Mouse (Mus musculus) kidney, adult 2 months (tissue): ENCODE measurements around the gene Gm13275. TPM values are rescaled to one million over a fixed set of nuclear protein-coding genes. Genes with fewer than 3 reads are reported as not detected.
"Not testable (repeated sequence)": the region's sequence is repeated elsewhere in the genome, so short reads cannot be mapped to it uniquely, and the experiment has no call there.

Experiments used
- DNase-seq: peaks from one replicate; pipeline ENCODE4 v3.0.0; 2021
- H3K27ac ChIP-seq: fragments of 200-500 bp; 2 replicates; pipeline ENCODE4 v1.5.1; 2012; ENCODE audit warnings: low read depth, low read length, control low read depth, inconsistent platforms; ENCODE audit not compliant: insufficient read depth
- H3K27me3 ChIP-seq: fragments of 200-500 bp; replicated peaks from 2 replicates; pipeline ENCODE4 v1.6.1; 2012; ENCODE audit warnings: mild to moderate bottlenecking, moderate library complexity, low read length, inconsistent platforms; ENCODE audit not compliant: control insufficient read depth, insufficient read depth
- H3K36me3 ChIP-seq: fragments of 200-500 bp; 2 replicates; pipeline ENCODE4 v1.6.1; 2012; ENCODE audit warnings: mild to moderate bottlenecking, moderate library complexity, low read length, inconsistent platforms; ENCODE audit not compliant: control insufficient read depth, insufficient read depth
- H3K4me1 ChIP-seq: fragments of 200-500 bp; 2 replicates; pipeline ENCODE4 v1.6.1; 2011; ENCODE audit warnings: low read length; ENCODE audit not compliant: control insufficient read depth, insufficient read depth
- H3K4me3 ChIP-seq: fragments of 200-500 bp; 2 replicates; pipeline ENCODE4 v1.5.1; 2011; ENCODE audit warnings: mild to moderate bottlenecking, low read depth, low read length, control low read depth; ENCODE audit not compliant: insufficient read depth
- CTCF ChIP-seq: fragments of 200-500 bp; conservative IDR thresholded peaks from 2 replicates; pipeline ENCODE4 v1.5.1; 2011; ENCODE audit warnings: low read depth, mild to moderate bottlenecking, control low read depth, low read length, moderate library complexity, mixed read lengths; ENCODE audit not compliant: insufficient read depth, insufficient read length
- POLR2A ChIP-seq: fragments of 200-500 bp; IDR thresholded peaks from one replicate; pipeline ENCODE4 v1.6.1; 2011; ENCODE audit warnings: low read depth, low read length, control low read depth
- WGBS: fragments of 180-500 bp; shearing (Covaris S2); methylation state at CpG from one replicate; pipeline ENCODE4 v1.1.7; 2018; 5-methylcytosine and 5-hydroxymethylcytosine counted together
- polyA plus RNA-seq: library from polyadenylated mRNA; depleted of rRNA; stranded (reverse); fragments of >200 nt; gene quantifications from 2 replicates; pipeline ENCODE4 v1.2.3, GENCODE M21; 2012

The Gm13275 gene
- polyA plus RNA-seq, 1 experiment = not detected

DNA sequence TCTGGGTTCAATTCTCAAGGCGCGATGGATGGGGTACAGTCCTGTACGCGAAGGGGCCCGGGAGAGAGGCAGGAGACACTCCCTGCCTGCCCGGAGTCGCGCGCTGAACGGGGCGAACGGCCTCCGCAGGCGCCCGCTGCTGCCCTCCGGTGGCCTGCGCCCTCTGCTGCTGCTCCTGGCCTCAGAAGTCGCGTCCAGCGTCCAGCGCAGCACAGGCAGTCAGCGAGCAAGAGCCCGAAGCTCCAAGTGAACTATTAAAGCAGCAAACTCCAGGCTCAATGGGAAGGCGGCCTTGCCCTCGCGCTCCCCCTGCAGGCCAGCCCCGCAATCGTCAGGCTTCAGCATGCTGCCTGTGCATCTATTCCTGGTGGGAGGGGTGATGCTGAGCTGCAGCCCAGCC lies 33.9 kb upstream of the Gm13275 start:
- peak; percentile 90 for DNase-seq
- H3K4me3 ChIP-seq = peak overlapping the region; percentile 48; the same call in 1 of the 2 replicates
- TF ChIP-seq CTCF = peak; percentile 38; the same call in 1 of the 2 replicates
- TF ChIP-seq POLR2A = peak; percentile 52

DNA sequence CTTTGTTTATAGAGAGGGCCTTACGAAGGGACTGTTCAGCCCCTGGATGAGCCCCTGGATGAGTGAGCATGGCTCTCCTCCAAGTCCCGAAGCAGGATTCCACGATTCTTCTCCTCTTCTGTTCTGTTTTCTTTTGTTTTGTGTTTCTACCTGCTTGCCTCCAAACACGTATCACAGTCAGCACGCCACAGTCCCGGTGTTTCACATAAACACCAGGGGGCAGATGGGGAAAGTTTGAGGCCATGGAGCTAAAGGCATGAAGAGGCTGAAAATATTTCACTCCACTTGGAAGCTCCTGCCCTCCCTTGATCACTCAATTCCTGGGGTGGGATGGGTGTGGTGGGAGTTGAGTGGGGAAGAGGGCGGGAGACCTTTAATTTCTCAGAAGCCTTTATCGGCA lies 32.5 kb upstream of the Gm13275 start:
- peak; percentile 60 for DNase-seq
- not testable (repeated sequence) for H3K4me3 ChIP-seq, H3K27ac ChIP-seq, H3K27me3 ChIP-seq, H3K4me1 ChIP-seq, H3K36me3 ChIP-seq
- 62% methylated on average over 6 of the region's 8 CpGs for WGBS

More for the DNA sequence above, 33.9 kb upstream of the Gm13275 start:
- not testable (repeated sequence) for H3K27me3 ChIP-seq, H3K36me3 ChIP-seq, H3K4me1 ChIP-seq
- under 1% methylated on average over 24 of the region's 28 CpGs for WGBS
- H3K27ac ChIP-seq = peak overlapping the region; percentile 81; the same call in 1 of the 2 replicates

DNA sequence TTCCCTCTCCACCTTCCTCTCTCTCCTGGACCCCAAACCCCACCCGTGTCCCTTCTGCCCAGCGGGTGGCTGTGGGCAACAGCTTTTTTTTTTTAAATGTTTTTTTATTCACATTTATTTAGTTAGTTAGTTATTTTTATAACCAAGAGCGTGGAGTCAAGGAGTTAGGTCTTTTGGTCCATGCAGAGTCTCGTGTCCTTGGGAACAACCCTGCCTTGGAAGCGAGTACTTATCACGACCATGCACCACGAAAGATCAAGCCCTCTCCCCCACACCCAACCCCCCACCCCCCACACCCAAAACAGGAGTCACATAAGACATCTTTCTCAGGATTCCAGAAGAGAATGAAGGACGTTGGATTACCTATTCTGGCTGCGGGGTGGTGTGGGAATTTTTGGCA lies 31.9 kb upstream of the Gm13275 start:
- not testable (repeated sequence) for H3K27ac ChIP-seq, H3K4me1 ChIP-seq, H3K36me3 ChIP-seq, H3K4me3 ChIP-seq, H3K27me3 ChIP-seq
- peak; percentile 19 for DNase-seq
- WGBS = 52% methylated on average over 9 of the region's 9 CpGs

DNA sequence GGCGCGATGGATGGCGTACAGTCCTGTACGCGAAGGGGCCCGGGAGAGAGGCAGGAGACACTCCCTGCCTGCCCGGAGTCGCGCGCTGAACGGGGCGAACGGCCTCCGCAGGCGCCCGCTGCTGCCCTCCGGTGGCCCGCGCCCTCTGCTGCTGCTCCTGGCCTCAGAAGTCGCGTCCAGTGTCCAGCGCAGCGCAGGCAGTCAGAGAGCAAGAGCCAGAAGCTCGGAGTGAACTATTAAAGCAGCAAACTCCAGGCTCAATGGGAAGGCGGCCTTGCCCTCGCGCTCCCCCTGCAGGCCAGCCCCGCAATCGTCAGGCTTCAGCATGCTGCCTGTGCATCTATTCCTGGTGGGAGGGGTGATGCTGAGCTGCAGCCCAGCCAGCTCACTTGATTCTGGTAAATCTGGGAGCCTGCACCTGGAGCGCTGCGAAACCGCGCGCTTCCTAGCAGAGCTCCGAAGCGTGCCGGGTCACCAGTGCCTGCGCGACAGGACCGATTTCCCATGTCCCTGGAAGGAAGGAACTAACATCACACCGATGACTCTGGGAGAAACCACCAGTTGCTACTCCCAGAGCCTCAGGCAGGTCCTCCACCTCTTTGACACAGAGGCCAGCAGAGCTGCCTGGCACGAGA lies 30.8 kb upstream of the Gm13275 start:
- H3K4me1 ChIP-seq, H3K36me3 ChIP-seq, H3K27ac ChIP-seq, H3K27me3 ChIP-seq: not testable (repeated sequence)
- DNase-seq = peak; percentile 88
- peak overlapping the region; percentile 28; the same call in 1 of the 2 replicates for H3K4me3 ChIP-seq
- WGBS = 2% methylated on average over 42 of the region's 42 CpGs
- TF ChIP-seq CTCF = 0 out of 2 replicates have a peak, but pooled peaks have one; percentile 38

DNA sequence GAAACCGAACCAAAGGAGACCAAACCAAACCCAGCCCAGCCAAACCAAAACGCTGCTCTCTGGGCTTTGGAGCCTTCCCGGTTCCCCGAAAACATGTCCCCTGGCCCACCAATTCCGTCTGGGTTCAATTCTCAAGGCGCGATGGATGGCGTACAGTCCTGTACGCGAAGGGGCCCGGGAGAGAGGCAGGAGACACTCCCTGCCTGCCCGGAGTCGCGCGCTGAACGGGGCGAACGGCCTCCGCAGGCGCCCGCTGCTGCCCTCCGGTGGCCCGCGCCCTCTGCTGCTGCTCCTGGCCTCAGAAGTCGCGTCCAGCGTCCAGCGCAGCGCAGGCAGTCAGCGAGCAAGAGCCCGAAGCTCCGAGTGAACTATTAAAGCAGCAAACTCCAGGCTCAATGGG lies 20.8 kb upstream of the Gm13275 start, which contains the start of gene Gm13290:
Gene Gm13290, plus strand, starts transcription at position 301 of the 400 bp plus-strand sequence.
- not testable (repeated sequence) for H3K4me3 ChIP-seq, H3K27me3 ChIP-seq, H3K27ac ChIP-seq, DNase-seq, H3K36me3 ChIP-seq, H3K4me1 ChIP-seq
- WGBS = no CpG with 5 or more reads among the region's 32 CpGs

DNA sequence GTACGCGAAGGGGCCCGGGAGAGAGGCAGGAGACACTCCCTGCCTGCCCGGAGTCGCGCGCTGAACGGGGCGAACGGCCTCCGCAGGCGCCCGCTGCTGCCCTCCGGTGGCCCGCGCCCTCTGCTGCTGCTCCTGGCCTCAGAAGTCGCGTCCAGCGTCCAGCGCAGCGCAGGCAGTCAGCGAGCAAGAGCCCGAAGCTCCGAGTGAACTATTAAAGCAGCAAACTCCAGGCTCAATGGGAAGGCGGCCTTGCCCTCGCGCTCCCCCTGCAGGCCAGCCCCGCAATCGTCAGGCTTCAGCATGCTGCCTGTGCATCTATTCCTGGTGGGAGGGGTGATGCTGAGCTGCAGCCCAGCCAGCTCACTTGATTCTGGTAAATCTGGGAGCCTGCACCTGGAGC lies 17.7 kb upstream of the Gm13275 start, which contains the start of gene Gm13289:
Gene Gm13289, plus strand, starts transcription at position 301 of the 400 bp plus-strand sequence.
- H3K36me3 ChIP-seq, H3K27me3 ChIP-seq, H3K4me3 ChIP-seq, H3K4me1 ChIP-seq, DNase-seq, H3K27ac ChIP-seq: not testable (repeated sequence)
- no CpG with 5 or more reads among the region's 29 CpGs for WGBS

DNA sequence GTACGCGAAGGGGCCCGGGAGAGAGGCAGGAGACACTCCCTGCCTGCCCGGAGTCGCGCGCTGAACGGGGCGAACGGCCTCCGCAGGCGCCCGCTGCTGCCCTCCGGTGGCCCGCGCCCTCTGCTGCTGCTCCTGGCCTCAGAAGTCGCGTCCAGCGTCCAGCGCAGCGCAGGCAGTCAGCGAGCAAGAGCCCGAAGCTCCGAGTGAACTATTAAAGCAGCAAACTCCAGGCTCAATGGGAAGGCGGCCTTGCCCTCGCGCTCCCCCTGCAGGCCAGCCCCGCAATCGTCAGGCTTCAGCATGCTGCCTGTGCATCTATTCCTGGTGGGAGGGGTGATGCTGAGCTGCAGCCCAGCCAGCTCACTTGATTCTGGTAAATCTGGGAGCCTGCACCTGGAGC lies 14.7 kb upstream of the Gm13275 start, which contains the start of gene Gm13272:
Gene Gm13272, plus strand, starts transcription at position 301 of the 400 bp plus-strand sequence.
- not testable (repeated sequence) for H3K36me3 ChIP-seq, H3K4me3 ChIP-seq, DNase-seq, H3K4me1 ChIP-seq, H3K27ac ChIP-seq, H3K27me3 ChIP-seq
- no CpG with 5 or more reads among the region's 29 CpGs for WGBS

DNA sequence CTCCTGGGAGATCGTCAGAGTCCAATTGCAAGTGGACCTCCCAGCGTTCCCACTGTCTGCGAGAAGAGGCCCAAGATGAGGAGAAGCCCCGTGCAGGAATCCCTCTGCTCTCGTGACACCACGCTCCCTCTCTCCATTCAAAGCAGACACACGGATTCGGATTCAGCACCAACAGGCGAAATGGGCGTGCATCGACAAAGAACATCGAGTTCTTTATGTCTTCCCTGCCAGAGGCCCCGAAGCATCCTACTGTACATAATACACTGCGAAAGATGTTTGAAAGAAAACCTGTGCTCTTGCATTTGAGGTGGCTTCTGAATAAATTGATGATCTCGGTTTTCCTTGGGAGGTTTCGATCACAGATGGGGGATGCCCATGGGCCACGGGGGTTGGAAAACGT lies 14.0 kb upstream of the Gm13275 start:
- not testable (repeated sequence) for H3K4me3 ChIP-seq, H3K27me3 ChIP-seq, H3K27ac ChIP-seq, DNase-seq, H3K36me3 ChIP-seq, H3K4me1 ChIP-seq
- WGBS = 50% methylated on average over 17 of the region's 18 CpGs

DNA sequence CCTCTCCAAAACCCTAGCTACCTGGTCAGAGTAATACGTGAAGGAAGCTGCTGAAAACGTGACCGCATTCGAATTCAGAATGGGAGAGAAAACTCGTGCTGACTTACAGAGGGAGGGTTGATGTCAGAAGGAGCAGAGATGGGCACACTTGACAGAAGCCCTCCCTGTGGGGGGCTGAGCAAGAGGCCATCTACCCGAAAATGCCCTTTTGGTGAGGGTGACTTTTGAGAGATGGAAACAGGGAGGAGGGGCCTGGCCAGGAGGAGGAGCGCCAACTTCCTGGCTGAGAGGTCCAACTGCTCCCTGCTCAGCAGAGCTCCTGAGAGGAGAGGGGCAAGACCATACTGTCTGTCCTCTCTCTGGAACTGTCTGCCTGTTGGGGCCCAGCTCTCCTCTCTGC lies 12.5 kb upstream of the Gm13275 start, which contains the start of gene Ifnz:
Gene Ifnz, plus strand, starts transcription at position 301 of the 400 bp plus-strand sequence.
- H3K36me3 ChIP-seq, H3K4me1 ChIP-seq, H3K27me3 ChIP-seq, DNase-seq: not testable (repeated sequence)
- Histone ChIP-seq H3K27ac (0 out of 2 replicates have a peak within 1 kb of the TSS, but pooled peaks have one; percentile 20), H3K4me3 (0 out of 2 replicates have a peak within 1 kb of the TSS, but pooled peaks have one; percentile 15)
- WGBS = 16% methylated on average over 5 of the region's 7 CpGs

DNA sequence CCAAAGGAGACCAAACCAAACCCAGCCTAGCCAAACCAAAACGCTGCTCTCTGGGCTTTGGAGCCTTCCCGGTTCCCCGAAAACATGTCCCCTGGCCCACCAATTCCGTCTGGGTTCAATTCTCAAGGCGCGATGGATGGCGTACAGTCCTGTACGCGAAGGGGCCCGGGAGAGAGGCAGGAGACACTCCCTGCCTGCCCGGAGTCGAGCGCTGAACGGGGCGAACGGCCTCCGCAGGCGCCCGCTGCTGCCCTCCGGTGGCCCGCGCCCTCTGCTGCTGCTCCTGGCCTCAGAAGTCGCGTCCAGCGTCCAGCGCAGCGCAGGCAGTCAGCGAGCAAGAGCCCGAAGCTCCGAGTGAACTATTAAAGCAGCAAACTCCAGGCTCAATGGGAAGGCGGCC lies 12.0 kb upstream of the Gm13275 start:
- not testable (repeated sequence) for H3K36me3 ChIP-seq, H3K27me3 ChIP-seq, H3K4me1 ChIP-seq
- Histone ChIP-seq H3K4me3 (0 out of 2 replicates have a peak overlapping the region, but pooled peaks have one; percentile 15), H3K27ac (0 out of 2 replicates have a peak overlapping the region, but pooled peaks have one; percentile 20)
- under 1% methylated on average over 15 of the region's 31 CpGs for WGBS
- peak; percentile 28 for DNase-seq

DNA sequence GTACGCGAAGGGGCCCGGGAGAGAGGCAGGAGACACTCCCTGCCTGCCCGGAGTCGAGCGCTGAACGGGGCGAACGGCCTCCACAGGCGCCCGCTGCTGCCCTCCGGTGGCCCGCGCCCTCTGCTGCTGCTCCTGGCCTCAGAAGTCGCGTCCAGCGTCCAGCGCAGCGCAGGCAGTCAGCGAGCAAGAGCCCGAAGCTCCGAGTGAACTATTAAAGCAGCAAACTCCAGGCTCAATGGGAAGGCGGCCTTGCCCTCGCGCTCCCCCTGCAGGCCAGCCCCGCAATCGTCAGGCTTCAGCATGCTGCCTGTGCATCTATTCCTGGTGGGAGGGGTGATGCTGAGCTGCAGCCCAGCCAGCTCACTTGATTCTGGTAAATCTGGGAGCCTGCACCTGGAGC lies 8.9 kb upstream of the Gm13275 start, which contains the start of gene Gm13276:
Gene Gm13276, plus strand, starts transcription at position 301 of the 400 bp plus-strand sequence.
- not testable (repeated sequence) for H3K4me3 ChIP-seq, H3K27ac ChIP-seq, DNase-seq, H3K27me3 ChIP-seq, H3K36me3 ChIP-seq, H3K4me1 ChIP-seq
- WGBS = no CpG with 5 or more reads among the region's 27 CpGs
